Mouse (Mus musculus) fibroblast of lung, adult 2 months (primary cell): ENCODE measurements around the gene Dnah2.

Source experiments
- DNase-seq: peaks from one replicate; pipeline ENCODE4 v3.0.0-alpha.2; 2011; ENCODE audit warnings: low read depth

The Dnah2 gene

GRCm38 (mm10) chr11:69389531-69390399, 159.1 kb downstream of the Dnah2 start:
- no peak for DNase-seq

GRCm38 (mm10) chr11:69388680-69389079, 160.2 kb downstream of the Dnah2 start:
- no peak for DNase-seq

GRCm38 (mm10) chr11:69386758-69387157, 162.2 kb downstream of the Dnah2 start:
- DNase-seq: no peak

- no peak for DNase-seq
These were observed 163.9 kb downstream of the Dnah2 start for GRCm38 (mm10) chr11:69384979-69385378.

- peak; percentile 64 for DNase-seq
These were observed 166.3 kb downstream of the Dnah2 start for GRCm38 (mm10) chr11:69382478-69383105.

- DNase-seq: no peak
These were observed 167.6 kb downstream of the Dnah2 start for GRCm38 (mm10) chr11:69381356-69381755.

GRCm38 (mm10) chr11:69379600-69379999, 169.3 kb downstream of the Dnah2 start:
- no peak for DNase-seq

- DNase-seq: no peak
These were observed 171.1 kb downstream of the Dnah2 start for GRCm38 (mm10) chr11:69377766-69378165.

GRCm38 (mm10) chr11:69375646-69376045, 173.3 kb downstream of the Dnah2 start:
- no peak for DNase-seq

GRCm38 (mm10) chr11:69373223-69373965, 175.5 kb downstream of the Dnah2 start:
- DNase-seq: no peak

GRCm38 (mm10) chr11:69372780-69373170, 176.1 kb downstream of the Dnah2 start:
- DNase-seq: no peak

GRCm38 (mm10) chr11:69372056-69372779, 176.7 kb downstream of the Dnah2 start:
- no peak for DNase-seq

GRCm38 (mm10) chr11:69371601-69372000, 177.3 kb downstream of the Dnah2 start:
- no peak for DNase-seq

GRCm38 (mm10) chr11:69370817-69371215, 178.1 kb downstream of the Dnah2 start:
- no peak for DNase-seq
